Mouse (Mus musculus) testis, adult 2 months (tissue): ENCODE measurements around the gene Gm9268. TPM values are rescaled to one million over a fixed set of nuclear protein-coding genes. Genes with fewer than 3 reads are reported as not detected.
A peak's percentile ranks its signal among the peaks of the same experiment; 100 is the strongest.
"Not testable (repeated sequence)": the region's sequence is repeated elsewhere in the genome, so short reads cannot be mapped to it uniquely, and the experiment has no call there.

Experiments
- H3K27ac ChIP-seq: fragments of 200-500 bp; 2 replicates; pipeline ENCODE4 v1.5.1; 2012; ENCODE audit warnings: low read depth, low read length; ENCODE audit not compliant: control insufficient read depth, insufficient read depth
- H3K27me3 ChIP-seq: fragments of 200-500 bp; 2 replicates; pipeline ENCODE4 v1.6.1; 2012; ENCODE audit warnings: mild to moderate bottlenecking, low read length, moderate library complexity; ENCODE audit not compliant: control insufficient read depth, insufficient read depth
- H3K36me3 ChIP-seq: fragments of 200-500 bp; 2 replicates; pipeline ENCODE4 v1.6.1; 2012; ENCODE audit warnings: mild to moderate bottlenecking, low read length; ENCODE audit not compliant: control insufficient read depth, insufficient read depth
- H3K4me1 ChIP-seq: fragments of 200-500 bp; 2 replicates; pipeline ENCODE4 v1.6.1; 2012; ENCODE audit warnings: low read length; ENCODE audit not compliant: control insufficient read depth, insufficient read depth
- H3K4me3 ChIP-seq: fragments of 200-500 bp; 2 replicates; pipeline ENCODE4 v1.5.1; 2012; ENCODE audit warnings: low read depth, mild to moderate bottlenecking, low read length, moderate library complexity, mixed read lengths; ENCODE audit not compliant: control insufficient read depth
- CTCF ChIP-seq: fragments of 200-500 bp; IDR thresholded peaks from 2 replicates; pipeline ENCODE4 v1.5.1; 2012; ENCODE audit warnings: low read depth, mild to moderate bottlenecking, inconsistent platforms, low read length, moderate library complexity; ENCODE audit not compliant: control insufficient read depth, insufficient read depth, insufficient replicate concordance
- POLR2A ChIP-seq: fragments of 200-500 bp; IDR thresholded peaks from 2 replicates; pipeline ENCODE4 v1.6.1; 2012; ENCODE audit warnings: low read depth, mild to moderate bottlenecking, inconsistent platforms, low read length, moderate library complexity; ENCODE audit not compliant: control insufficient read depth
- polyA plus RNA-seq: library from polyadenylated mRNA; depleted of rRNA; stranded (reverse); fragments of >200 nt; gene quantifications from 2 replicates; pipeline ENCODE4 v1.2.3, GENCODE M21; 2012; rRNA removed

Gm9268 gene
- not detected in 2 replicates for polyA plus RNA-seq

GRCm38 (mm10) chr7:43018465-43018864 lies at the start of gene Gm9268:
Gm9268 (plus strand) TSS chr7:43018765.
- not testable (repeated sequence) for H3K4me3 ChIP-seq, H3K4me1 ChIP-seq, H3K27ac ChIP-seq, H3K36me3 ChIP-seq, H3K27me3 ChIP-seq

DNA sequence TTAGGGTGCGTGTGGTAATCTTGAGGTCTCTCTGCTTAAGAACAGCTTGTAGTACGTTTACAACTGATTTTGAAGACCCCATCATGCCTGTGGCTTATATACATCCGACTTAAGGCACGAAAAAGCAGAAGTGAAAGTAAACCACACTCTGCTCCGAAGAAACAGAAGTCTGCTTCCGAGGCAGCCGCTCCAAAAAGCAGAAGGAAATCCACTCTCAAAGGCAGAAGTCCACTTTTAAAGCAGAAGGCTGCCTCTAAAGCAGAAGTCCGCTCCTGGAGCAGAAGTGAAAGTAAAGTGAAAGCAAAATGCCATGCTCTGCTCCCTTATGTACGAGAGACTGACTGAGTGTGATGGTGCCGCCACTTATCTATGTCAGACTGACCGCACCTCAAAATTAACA lies 38.5 kb upstream of the Gm9268 start:
- H3K36me3 ChIP-seq = no peaks in the 10 kb centered on the region
- no peaks in the 10 kb centered on the region for H3K4me1 ChIP-seq
- TF ChIP-seq CTCF = no peak
- TF ChIP-seq POLR2A = no peak
- H3K27ac ChIP-seq = no peak overlapping the region
- H3K4me3 ChIP-seq = no peak overlapping the region
- no peaks in the 10 kb centered on the region for H3K27me3 ChIP-seq

DNA sequence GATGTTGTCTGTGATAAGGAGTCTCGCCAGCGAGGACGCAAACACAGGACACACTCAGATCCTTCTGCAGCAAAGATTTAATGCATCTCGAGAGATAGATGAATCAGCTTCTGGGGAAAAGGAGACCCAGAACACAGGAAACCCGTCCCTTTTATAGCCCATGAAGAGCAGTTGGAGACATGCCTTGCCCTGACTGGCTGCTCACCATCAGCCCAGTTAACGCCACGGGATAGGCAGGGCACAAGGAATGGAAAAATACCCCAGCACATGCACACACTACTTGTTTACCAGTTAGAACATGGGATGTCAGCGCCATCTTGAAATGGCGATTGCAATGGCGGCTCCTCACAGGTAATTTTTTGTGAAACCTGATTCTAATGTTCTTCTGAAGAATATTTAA lies 37.8 kb upstream of the Gm9268 start:
- Histone ChIP-seq H3K36me3 (no peaks in the 10 kb centered on the region), H3K27ac (no peak overlapping the region), H3K4me3 (no peak overlapping the region), H3K27me3 (no peaks in the 10 kb centered on the region), H3K4me1 (no peaks in the 10 kb centered on the region)
- no peak for TF ChIP-seq POLR2A
- TF ChIP-seq CTCF = no peak

DNA sequence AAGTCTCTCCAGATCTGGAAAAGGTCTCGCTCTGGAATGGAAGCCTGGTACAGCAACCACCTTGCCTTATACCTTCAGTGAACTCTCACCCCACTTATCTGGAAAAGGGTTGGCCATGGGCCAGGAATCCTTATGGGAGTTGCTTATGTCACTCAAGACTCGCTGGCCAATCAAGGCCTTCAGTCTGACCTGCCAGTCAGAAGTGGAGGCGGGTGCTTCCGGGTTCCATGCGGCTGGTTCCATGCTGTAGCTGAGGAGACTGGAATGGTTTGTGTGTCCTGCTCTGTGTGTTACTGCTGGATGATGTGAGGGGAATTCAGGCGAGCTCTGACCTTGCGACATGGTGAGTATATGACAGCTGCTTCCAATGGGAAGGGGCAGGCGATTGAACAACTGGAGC lies 59.3 kb downstream of the Gm9268 start:
- peaks cover 2% of the 10 kb centered on the region; the same call in 1 of the 2 replicates for H3K4me1 ChIP-seq
- no peaks in the 10 kb centered on the region for H3K36me3 ChIP-seq
- no peaks in the 10 kb centered on the region for H3K27me3 ChIP-seq
- peak overlapping the region; percentile 74 for H3K4me3 ChIP-seq
- no peak overlapping the region for H3K27ac ChIP-seq
- TF ChIP-seq CTCF (no peak), POLR2A (no peak)

Other genes starting within 250 kb of the Gm9268 start
- gene Vmn2r62, start 225.2 kb upstream of the Gm9268 start, polyA plus RNA-seq = 0.04 TPM in 1 of 2 replicates, not detected in the other
- 0.05 and 0.16 TPM in 2 replicates for gene Gm2381, start 151.5 kb upstream of the Gm9268 start, polyA plus RNA-seq
- gene Vmn2r63, start 84.9 kb upstream of the Gm9268 start, polyA plus RNA-seq = not detected in 2 replicates
- 1.2 and 1.4 TPM in 2 replicates for gene Zfp936, start 95.5 kb downstream of the Gm9268 start, polyA plus RNA-seq